In genomic region chr10:117497565-117498256, GRCm38 (mm10) we compare ENCODE assay signal across 16 mouse cellular contexts.
"Had no signal": no experiment of that assay in that cellular context is flagged by ENCODE, and none has a peak within 500 bp of the region (broad histone marks: within the 10 kb centered on the region; RNA-seq: fewer than 3 reads in every experiment).

No protein-coding gene starts in this region.

- DNase-seq: kidney, adult 2 months; layer of hippocampus, adult 9-11 months; liver, embryonic 13.5 days; lung, adult 2 months; right cerebral cortex, postnatal 4 days; thymus, adult 2 months; thymus, postnatal 36 days had no signal

- H3K9me3 ChIP-seq: limb, embryonic 10.5 days; limb, embryonic 13.5 days; liver, embryonic 13.5 days; midbrain, embryonic 13.5 days had no signal

- H3K27me3 ChIP-seq: limb, embryonic 13.5 days; liver, embryonic 13.5 days had no signal

- ATAC-seq: intestine, postnatal 0 days; lung, postnatal 0 days; midbrain, embryonic 13.5 days had no signal

- H3K9ac ChIP-seq: limb, embryonic 13.5 days; liver, embryonic 13.5 days; midbrain, embryonic 13.5 days had no signal

- H3K4me1 ChIP-seq: limb, embryonic 13.5 days had no signal

- H3K36me3 ChIP-seq: limb, embryonic 10.5 days; limb, embryonic 13.5 days; liver, embryonic 13.5 days; midbrain, embryonic 13.5 days had no signal

- H3K4me2 ChIP-seq: limb, embryonic 13.5 days; liver, embryonic 13.5 days; midbrain, embryonic 13.5 days had no signal

- H3K27ac ChIP-seq: kidney, postnatal 0 days; layer of hippocampus, adult 2 months; limb, embryonic 10.5 days; limb, embryonic 13.5 days; liver, embryonic 13.5 days; macrophage; midbrain, embryonic 13.5 days; stomach, postnatal 0 days had no signal

- H3K4me3 ChIP-seq: layer of hippocampus, adult 2 months; limb, embryonic 10.5 days; limb, embryonic 13.5 days; liver, embryonic 13.5 days; midbrain, embryonic 13.5 days had no signal
